ENCODE assay signal across 20 mouse cellular contexts in genomic region chr3:81368642-81369041, GRCm38 (mm10).
DNase-seq lines count a peak whose midpoint lies in the region; ATAC-seq and TF ChIP-seq lines count a peak whose summit lies in the region.
"Had no signal": no experiment of that assay in that cellular context is flagged by ENCODE, and none has a peak within 500 bp of the region (broad histone marks: within the 10 kb centered on the region; RNA-seq: fewer than 3 reads in every experiment).

No protein-coding gene starts in this region.

- intact Hi-C loops in left cerebral cortex, postnatal 10 days (cut with DNase I), result no loop called here

- no peaks in the 10 kb centered on the region for H3K27me3 ChIP-seq in kidney, embryonic 15.5 days
- H3K27me3 ChIP-seq in kidney, adult 2 months (replicated peaks; ENCODE audit: control insufficient read depth, insufficient read depth, low read length), result no peaks in the 10 kb centered on the region
- H3K27me3 ChIP-seq in kidney, postnatal 0 days (ENCODE audit: insufficient read depth, low read length), result no peaks in the 10 kb centered on the region
- no peaks in the 10 kb centered on the region for H3K27me3 ChIP-seq in myocyte (ENCODE audit: control insufficient read depth, insufficient read depth, insufficient read length)
- H3K27me3 ChIP-seq: embryonic facial prominence, embryonic 13.5 days; embryonic facial prominence, embryonic 15.5 days; forebrain, embryonic 13.5 days; forebrain, embryonic 15.5 days had no signal

- H3ac ChIP-seq in myocyte (ENCODE audit: control insufficient read depth, insufficient read length), result no peak overlapping the region

- no peaks in the 10 kb centered on the region for H3K4me1 ChIP-seq in kidney, embryonic 15.5 days
- H3K4me1 ChIP-seq in kidney, adult 2 months (ENCODE audit: control insufficient read depth, insufficient read depth, low read length), result no peaks in the 10 kb centered on the region
- no peaks in the 10 kb centered on the region for H3K4me1 ChIP-seq in kidney, postnatal 0 days (replicated peaks; ENCODE audit: insufficient read depth, low read length)
- H3K4me1 ChIP-seq: forebrain, embryonic 13.5 days; forebrain, embryonic 15.5 days had no signal

- no peak overlapping the region for H3K9ac ChIP-seq in kidney, embryonic 15.5 days
- H3K9ac ChIP-seq in kidney, postnatal 0 days (ENCODE audit: low read depth, low read length), result no peak overlapping the region
- H3K9ac ChIP-seq: embryonic facial prominence, embryonic 13.5 days; embryonic facial prominence, embryonic 15.5 days; forebrain, embryonic 13.5 days; forebrain, embryonic 15.5 days had no signal

- no peaks in the 10 kb centered on the region for H3K9me3 ChIP-seq in kidney, embryonic 15.5 days (replicated peaks)
- no peaks in the 10 kb centered on the region for H3K9me3 ChIP-seq in kidney, postnatal 0 days (replicated peaks; ENCODE audit: low read length)
- H3K9me3 ChIP-seq: embryonic facial prominence, embryonic 13.5 days; embryonic facial prominence, embryonic 15.5 days; forebrain, embryonic 13.5 days; forebrain, embryonic 15.5 days had no signal

- WGBS in kidney, embryonic 15.5 days, result 34% methylated on average over 2 of the region's 2 CpGs
- 22% methylated on average over 2 of the region's 2 CpGs for WGBS in kidney, adult 2 months
- 31% methylated on average over 2 of the region's 2 CpGs for WGBS in kidney, postnatal 0 days

- no peak for DNase-seq in kidney, adult 2 months
- peak; percentile 64 for DNase-seq in kidney, postnatal 0 days (ENCODE audit: low spot score)
- no peak for DNase-seq in kidney, adult 11 months
- no peak for DNase-seq in left cerebral cortex, postnatal 10 days (ENCODE audit: extremely low spot score in 1 of 2, low spot score in 2 of 2)
- DNase-seq: adrenal gland, adult 2 months; adrenal gland, postnatal 10 days; adrenal gland, postnatal 25 days; cerebellum, adult 11 months; cerebellum, adult 18-20 months; cerebellum, adult 8-10 months; cerebellum, adult 9-11 months; cerebellum, postnatal 14 days; cerebellum, postnatal 36 days; embryo, embryonic 11 days had no signal

- no peaks in the 10 kb centered on the region for H3K79me2 ChIP-seq in myocyte (ENCODE audit: control insufficient read depth, insufficient read depth)

- H3K27ac ChIP-seq in kidney, embryonic 15.5 days, result no peak overlapping the region
- H3K27ac ChIP-seq in kidney, adult 2 months (ENCODE audit: insufficient read depth, low read depth, low read length), result no peak overlapping the region
- H3K27ac ChIP-seq in kidney, postnatal 0 days, result no peak overlapping the region
- H3K27ac ChIP-seq: embryonic facial prominence, embryonic 13.5 days; embryonic facial prominence, embryonic 15.5 days; forebrain, embryonic 13.5 days; forebrain, embryonic 15.5 days had no signal

- no peak for TF ChIP-seq POLR2A in kidney, adult 2 months (IDR thresholded peaks at IDR 0.05; ENCODE audit: low read depth, low read length)
- no peak for TF ChIP-seq POLR2A in myocyte (IDR thresholded peaks at IDR 0.05; ENCODE audit: insufficient read length, low read depth)

- H3K36me3 ChIP-seq in kidney, embryonic 15.5 days, result no peaks in the 10 kb centered on the region
- no peaks in the 10 kb centered on the region for H3K36me3 ChIP-seq in kidney, adult 2 months (ENCODE audit: control insufficient read depth, insufficient read depth, low read length)
- no peaks in the 10 kb centered on the region for H3K36me3 ChIP-seq in kidney, postnatal 0 days (ENCODE audit: insufficient read depth, low read length)
- no peaks in the 10 kb centered on the region for H3K36me3 ChIP-seq in myocyte (ENCODE audit: control insufficient read depth, insufficient read depth)
- H3K36me3 ChIP-seq: embryonic facial prominence, embryonic 13.5 days; embryonic facial prominence, embryonic 15.5 days; forebrain, embryonic 15.5 days had no signal

- no peak for TF ChIP-seq CTCF in kidney, adult 2 months (conservative IDR thresholded peaks at IDR 0.05; ENCODE audit: insufficient read depth, insufficient read length, low read depth, low read length)
- TF ChIP-seq CTCF in kidney, postnatal 0 days (IDR thresholded peaks at IDR 0.05; ENCODE audit: low read depth), result no peak

- no peak overlapping the region for H3K4me2 ChIP-seq in kidney, embryonic 15.5 days
- no peak overlapping the region for H3K4me2 ChIP-seq in kidney, postnatal 0 days (ENCODE audit: low read length)
- peak overlapping the region; percentile 8 for H3K4me2 ChIP-seq in myocyte (ENCODE audit: low read depth)
- H3K4me2 ChIP-seq: embryonic facial prominence, embryonic 13.5 days; embryonic facial prominence, embryonic 15.5 days; forebrain, embryonic 13.5 days; forebrain, embryonic 15.5 days had no signal

- peak; percentile 46; the same call in 1 of the 2 replicates for ATAC-seq in kidney, embryonic 15.5 days (replicated peaks; ENCODE audit: low FRiP score)
- no peak for ATAC-seq in kidney, postnatal 0 days (replicated peaks; ENCODE audit: low FRiP score, low read depth)
- ATAC-seq: forebrain, embryonic 13.5 days; forebrain, embryonic 15.5 days had no signal

- no peak overlapping the region for H3K4me3 ChIP-seq in kidney, embryonic 15.5 days (replicated peaks)
- H3K4me3 ChIP-seq in kidney, adult 2 months (ENCODE audit: insufficient read depth, low read depth, low read length), result no peak overlapping the region
- no peak overlapping the region for H3K4me3 ChIP-seq in kidney, postnatal 0 days (replicated peaks; ENCODE audit: low read depth, low read length)
- H3K4me3 ChIP-seq in myocyte, result no peak overlapping the region
- H3K4me3 ChIP-seq: embryonic facial prominence, embryonic 13.5 days; embryonic facial prominence, embryonic 15.5 days; forebrain, embryonic 13.5 days; forebrain, embryonic 15.5 days had no signal

TF ChIP-seq in myocyte, 11 proteins besides CTCF, POLR2A, EP300 and RAD21:
- no peak for TF ChIP-seq MYOG (IDR thresholded peaks at IDR 0.05; ENCODE audit: control insufficient read depth in 1 of 3, insufficient read depth in 1 of 3, insufficient read length in 2 of 3, low read depth in 2 of 3)
- no peak for TF ChIP-seq CEBPB (IDR thresholded peaks at IDR 0.05; ENCODE audit: insufficient read depth, poor library complexity, severe bottlenecking)
- no peak for TF ChIP-seq POLR2AphosphoS2 (IDR thresholded peaks at IDR 0.05; ENCODE audit: insufficient read length, low read depth)
- no peak for TF ChIP-seq MAX (IDR thresholded peaks at IDR 0.05; ENCODE audit: low read depth)
- no peak for TF ChIP-seq TCF3 (IDR thresholded peaks at IDR 0.05; ENCODE audit: insufficient read length, low read depth)
- no peak for TF ChIP-seq REST (IDR thresholded peaks at IDR 0.05; ENCODE audit: insufficient read depth, insufficient read length)
